Mouse (Mus musculus) ES-Bruce4 (cell line): ENCODE data around the gene Lrp8.

Source experiments
- CTCF ChIP-seq: IDR thresholded peaks from one replicate; pipeline ENCODE4 v1.8.1; 2011; ENCODE audit warnings: low read depth, low read length
- EP300 ChIP-seq: IDR thresholded peaks from 2 replicates; pipeline ENCODE4 v1.6.1; 2011; ENCODE audit warnings: low read depth, low read length; ENCODE audit not compliant: insufficient read depth
- POLR2A ChIP-seq: IDR thresholded peaks from one replicate; pipeline ENCODE4 v1.8.1; 2011; ENCODE audit warnings: low read length; ENCODE audit not compliant: insufficient read depth

DNA sequence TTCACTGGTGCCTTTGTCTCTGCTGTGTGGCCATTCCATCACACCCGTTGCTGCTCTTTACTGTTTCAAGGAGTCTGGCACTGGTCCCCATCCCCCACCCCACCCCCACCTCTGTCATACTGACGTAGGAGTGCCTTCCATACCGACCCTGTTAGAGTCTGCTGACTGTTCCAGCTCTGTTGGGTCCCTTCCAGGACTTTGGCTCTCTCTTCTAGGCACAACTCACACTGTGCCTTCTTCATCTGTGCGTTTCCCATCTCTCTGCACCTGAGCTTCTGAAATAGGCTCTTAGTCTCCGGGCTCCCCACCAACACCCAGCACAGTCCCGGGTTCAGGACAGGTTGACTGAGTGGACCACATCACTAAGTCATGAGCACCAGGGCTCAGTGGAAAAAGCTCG lies 44.7 kb downstream of the Lrp8 start:
- TF ChIP-seq CTCF (no peak), POLR2A (no peak), EP300 (no peak)
